Mouse (Mus musculus) kidney, adult 8-10 months (tissue): Measurements from ENCODE around the gene Unc5a.

Experiments used
- DNase-seq, 2 experiments: peaks; one replicate each; pipeline ENCODE4 v3.0.0; 2022

The Unc5a gene

GRCm38 (mm10) chr13:55006415-55006742, 57.2 kb downstream of the Unc5a start:
- no peak for DNase-seq

GRCm38 (mm10) chr13:55008589-55008988, 59.4 kb downstream of the Unc5a start:
- no peak for DNase-seq

GRCm38 (mm10) chr13:55011103-55011502, 61.9 kb downstream of the Unc5a start:
- DNase-seq: no peak

- DNase-seq: no peak
Observed at GRCm38 (mm10) chr13:55011981-55012478, 62.8 kb downstream of the Unc5a start.

- no peak for DNase-seq
Observed at GRCm38 (mm10) chr13:55013702-55014344, 64.6 kb downstream of the Unc5a start.

- no peak for DNase-seq
Observed at GRCm38 (mm10) chr13:55014451-55014850, 65.2 kb downstream of the Unc5a start.

- DNase-seq: no peak
Observed at GRCm38 (mm10) chr13:55017154-55017897, 68.1 kb downstream of the Unc5a start.

GRCm38 (mm10) chr13:55017898-55018599, 68.8 kb downstream of the Unc5a start:
- DNase-seq: no peak

GRCm38 (mm10) chr13:55018700-55019099, 69.5 kb downstream of the Unc5a start:
- DNase-seq: no peak

GRCm38 (mm10) chr13:55019181-55019580, 70.0 kb downstream of the Unc5a start:
- no peak for DNase-seq

- no peak for DNase-seq
Observed at GRCm38 (mm10) chr13:55020051-55020450, 70.8 kb downstream of the Unc5a start.

- no peak for DNase-seq
Observed at GRCm38 (mm10) chr13:55021194-55021779, 72.1 kb downstream of the Unc5a start, which contains the start of gene Hk3. Gene Hk3, minus strand, starts transcription at chr13:55021385.

GRCm38 (mm10) chr13:55022256-55022655, 73.0 kb downstream of the Unc5a start:
- DNase-seq: no peak

GRCm38 (mm10) chr13:55022715-55023114, 73.5 kb downstream of the Unc5a start:
- peak; percentile 13 to 20 for DNase-seq

GRCm38 (mm10) chr13:55024215-55024614, 75.0 kb downstream of the Unc5a start:
- no peak for DNase-seq

- DNase-seq: no peak
Observed at GRCm38 (mm10) chr13:55040016-55040415, 90.8 kb downstream of the Unc5a start.

- DNase-seq: no peak
Observed at GRCm38 (mm10) chr13:55047706-55048105, 98.5 kb downstream of the Unc5a start.
